Mouse (Mus musculus) ovary, postnatal 14 days (tissue): ENCODE results near the gene Cpne4.
A peak's percentile ranks its signal among the peaks of the same experiment; 100 is the strongest.

Experiments
- DNase-seq: peaks from one replicate; pipeline ENCODE4 v3.0.0; 2022; ENCODE audit warnings: low spot score

The Cpne4 gene

GRCm38 (mm10) chr9:104687051-104687450, 140.0 kb downstream of the Cpne4 start:
- DNase-seq = no peak

GRCm38 (mm10) chr9:104693145-104693544, 146.1 kb downstream of the Cpne4 start:
- peak; percentile 9 for DNase-seq

- DNase-seq = no peak
Measured at GRCm38 (mm10) chr9:104710831-104711230, 163.7 kb downstream of the Cpne4 start.

- no peak for DNase-seq
Measured at GRCm38 (mm10) chr9:104725311-104725710, 178.2 kb downstream of the Cpne4 start.

- DNase-seq = no peak
Measured at GRCm38 (mm10) chr9:104742661-104743380, 195.7 kb downstream of the Cpne4 start.

GRCm38 (mm10) chr9:104755519-104755918, 208.4 kb downstream of the Cpne4 start:
- no peak for DNase-seq

- no peak for DNase-seq
Measured at GRCm38 (mm10) chr9:104760031-104760430, 212.9 kb downstream of the Cpne4 start.

GRCm38 (mm10) chr9:104776198-104776815, 229.2 kb downstream of the Cpne4 start:
- no peak for DNase-seq

- no peak for DNase-seq
Measured at GRCm38 (mm10) chr9:104777135-104777534, 230.0 kb downstream of the Cpne4 start.

GRCm38 (mm10) chr9:104777780-104778179, 230.7 kb downstream of the Cpne4 start:
- no peak for DNase-seq

GRCm38 (mm10) chr9:104796601-104797000, 249.5 kb downstream of the Cpne4 start:
- DNase-seq = no peak

GRCm38 (mm10) chr9:104804776-104805175, 257.7 kb downstream of the Cpne4 start:
- DNase-seq = no peak

- DNase-seq = no peak
Measured at GRCm38 (mm10) chr9:104814681-104815080, 267.6 kb downstream of the Cpne4 start.

GRCm38 (mm10) chr9:104828646-104829045, 281.6 kb downstream of the Cpne4 start:
- no peak for DNase-seq

- no peak for DNase-seq
Measured at GRCm38 (mm10) chr9:104832934-104833539, 286.0 kb downstream of the Cpne4 start.

- DNase-seq = no peak
Measured at GRCm38 (mm10) chr9:104837931-104838330, 290.8 kb downstream of the Cpne4 start.

GRCm38 (mm10) chr9:104841278-104841677, 294.2 kb downstream of the Cpne4 start:
- no peak for DNase-seq

- no peak for DNase-seq
Measured at GRCm38 (mm10) chr9:104845226-104845930, 298.3 kb downstream of the Cpne4 start.

GRCm38 (mm10) chr9:104853701-104854100, 306.6 kb downstream of the Cpne4 start:
- no peak for DNase-seq

- no peak for DNase-seq
Measured at GRCm38 (mm10) chr9:104854245-104854921, 307.3 kb downstream of the Cpne4 start.

- DNase-seq = no peak
Measured at GRCm38 (mm10) chr9:104865830-104866229, 318.7 kb downstream of the Cpne4 start.

GRCm38 (mm10) chr9:104872586-104872985, 325.5 kb downstream of the Cpne4 start:
- DNase-seq = no peak
